Mouse (Mus musculus) liver, embryonic 12.5 days (tissue): ENCODE data around the gene Vmn1r107. TPM values are rescaled to one million over a fixed set of nuclear protein-coding genes. Genes with fewer than 3 reads are reported as not detected.
"Not testable (repeated sequence)": the region's sequence is repeated elsewhere in the genome, so short reads cannot be mapped to it uniquely, and the experiment has no call there.

Source experiments
- ATAC-seq: fragments of 200-750 bp; cut with Nextera tagmentation; 2 replicates; pipeline ENCODE4 v1.8.0; 2017; ENCODE audit warnings: moderate number of reproducible peaks, mild to moderate bottlenecking, moderate library complexity
- H3K27ac ChIP-seq: fragments of 300-500 bp; sonication (generic); 2 replicates; pipeline ENCODE4 v1.5.1; 2016; ENCODE audit warnings: mild to moderate bottlenecking
- H3K27me3 ChIP-seq: fragments of 300-500 bp; sonication (generic); replicated peaks from 2 replicates; pipeline ENCODE4 v1.6.1; 2016; ENCODE audit warnings: mild to moderate bottlenecking, moderate library complexity
- H3K36me3 ChIP-seq: fragments of 300-500 bp; sonication (generic); 2 replicates; pipeline ENCODE4 v1.6.1; 2016; ENCODE audit warnings: mild to moderate bottlenecking, moderate library complexity
- H3K4me1 ChIP-seq: fragments of 300-500 bp; sonication (generic); 2 replicates; pipeline ENCODE4 v1.6.1; 2016
- H3K4me2 ChIP-seq: fragments of 300-500 bp; sonication (generic); 2 replicates; pipeline ENCODE4 v1.6.1; 2016; ENCODE audit warnings: mild to moderate bottlenecking, moderate library complexity
- H3K4me3 ChIP-seq: fragments of 300-500 bp; sonication (generic); 2 replicates; pipeline ENCODE4 v1.5.1; 2016; ENCODE audit warnings: mild to moderate bottlenecking, moderate library complexity
- H3K9ac ChIP-seq: fragments of 300-500 bp; sonication (generic); 2 replicates; pipeline ENCODE4 v1.6.1; 2016; ENCODE audit warnings: mild to moderate bottlenecking, moderate library complexity
- H3K9me3 ChIP-seq: fragments of 300-500 bp; sonication (generic); replicated peaks from 2 replicates; pipeline ENCODE4 v1.6.1; 2016; ENCODE audit warnings: mild to moderate bottlenecking, moderate library complexity
- WGBS: fragments of 180-500 bp; shearing (Covaris S2); methylation state at CpG from one replicate; pipeline ENCODE4 v1.1.7; 2016; ENCODE audit not compliant: insufficient replicate concordance; 5-methylcytosine and 5-hydroxymethylcytosine counted together
- polyA plus RNA-seq: library from polyadenylated mRNA; unstranded; fragments of >200 nt; fragmentation: Nextera tagmentation; extraction: Ambion mirVana; gene quantifications from 2 replicates; pipeline ENCODE4 v1.2.1, GENCODE M21; 2016

Gene Vmn1r107
- polyA plus RNA-seq, result not detected in 2 replicates

DNA sequence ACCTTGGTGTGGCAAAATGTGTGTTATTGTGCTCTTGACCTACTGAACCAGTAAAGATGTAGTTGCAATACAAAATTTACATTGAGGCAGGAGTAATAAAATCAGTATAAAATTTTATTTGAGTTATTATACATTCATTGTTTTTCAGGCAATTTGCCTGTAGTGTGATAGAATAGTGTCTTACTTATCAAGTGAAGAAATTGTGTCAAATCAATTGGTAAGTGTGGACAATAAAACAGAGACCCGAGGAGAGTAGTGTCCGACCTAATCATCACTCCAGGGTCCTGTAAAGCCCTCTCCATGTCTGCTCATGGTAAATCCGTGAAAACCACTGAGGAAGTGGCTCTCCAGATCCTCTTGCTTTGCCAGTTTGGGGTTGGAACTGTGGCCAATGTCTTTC lies at the start of gene Vmn1r107:
Gene Vmn1r107 (plus strand): TSS at position 301 of the 400 bp plus-strand sequence.
- H3K4me2 ChIP-seq, H3K9me3 ChIP-seq, H3K36me3 ChIP-seq, ATAC-seq, H3K4me3 ChIP-seq, H3K4me1 ChIP-seq, H3K9ac ChIP-seq, H3K27me3 ChIP-seq, H3K27ac ChIP-seq: not testable (repeated sequence)
- WGBS, result no CpG with 5 or more reads among the region's 3 CpGs

DNA sequence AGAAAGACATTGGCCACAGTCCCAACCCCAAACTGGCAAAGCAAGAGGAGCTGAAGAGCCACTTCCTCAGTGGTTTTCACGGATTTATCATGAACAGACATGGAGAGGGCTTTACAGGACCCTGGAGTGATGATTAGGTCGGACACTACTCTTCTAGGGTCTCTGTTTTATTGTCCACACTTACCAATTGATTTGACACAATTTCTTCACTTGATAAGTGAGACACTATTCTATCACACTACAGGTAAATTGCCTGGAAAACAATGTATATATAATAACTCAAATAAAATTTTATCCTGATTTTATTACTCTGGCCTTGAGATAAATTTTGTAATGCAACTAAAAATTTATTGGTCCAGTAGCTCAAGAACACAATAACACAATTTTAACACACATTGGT lies 34.4 kb downstream of the Vmn1r107 start, which contains the start of gene Vmn1r111:
Gene Vmn1r111 (minus strand): TSS at position 101 of the 400 bp plus-strand sequence.
- no CpG with 5 or more reads among the region's 2 CpGs for WGBS
- not testable (repeated sequence) for H3K4me3 ChIP-seq, H3K27ac ChIP-seq, H3K9me3 ChIP-seq, ATAC-seq, H3K36me3 ChIP-seq, H3K9ac ChIP-seq, H3K27me3 ChIP-seq, H3K4me1 ChIP-seq, H3K4me2 ChIP-seq

Other genes with a start within 250 kb of the Vmn1r107 start
- not detected in 2 replicates for gene Vmn1r101, start 226.3 kb upstream of the Vmn1r107 start, polyA plus RNA-seq
- not detected in 2 replicates for gene Gm10670, start 194.0 kb upstream of the Vmn1r107 start, polyA plus RNA-seq
- gene Vmn1r103, start 158.4 kb upstream of the Vmn1r107 start, polyA plus RNA-seq, result not detected in 2 replicates
- gene Vmn1r104, start 135.1 kb upstream of the Vmn1r107 start, polyA plus RNA-seq, result not detected in 2 replicates
- gene Gm5726, start 123.2 kb upstream of the Vmn1r107 start, polyA plus RNA-seq, result not detected in 2 replicates
- not detected in 2 replicates for gene Gm4141, start 92.7 kb upstream of the Vmn1r107 start, polyA plus RNA-seq
- not detected in 2 replicates for gene Gm4513, start 69.9 kb upstream of the Vmn1r107 start, polyA plus RNA-seq
- not detected in 2 replicates for gene Vmn1r111, start 34.3 kb downstream of the Vmn1r107 start, polyA plus RNA-seq
- not detected in 2 replicates for gene Gm10668, start 61.7 kb downstream of the Vmn1r107 start, polyA plus RNA-seq
- gene Vmn1r112, start 102.3 kb downstream of the Vmn1r107 start, polyA plus RNA-seq, result not detected in 2 replicates
- not detected in 2 replicates for gene Vmn1r113, start 118.4 kb downstream of the Vmn1r107 start, polyA plus RNA-seq
- not detected in 2 replicates for gene Vmn1r114, start 143.3 kb downstream of the Vmn1r107 start, polyA plus RNA-seq
- gene Vmn1r115, start 176.1 kb downstream of the Vmn1r107 start, polyA plus RNA-seq, result not detected in 2 replicates
- not detected in 2 replicates for gene Vmn1r116, start 203.3 kb downstream of the Vmn1r107 start, polyA plus RNA-seq
- gene Vmn1r117, start 215.2 kb downstream of the Vmn1r107 start, polyA plus RNA-seq, result not detected in 2 replicates
- not detected in 2 replicates for gene Vmn1r118, start 243.4 kb downstream of the Vmn1r107 start, polyA plus RNA-seq